Mouse (Mus musculus) cerebellum, postnatal 10 days (tissue): ENCODE results near the gene Gnaq.

Source experiments
- DNase-seq, 2 experiments: peaks; one replicate each; pipeline ENCODE4 v3.0.0; 2021; ENCODE audit warnings: mixed read lengths in 2 of 2

Gene Gnaq

DNA sequence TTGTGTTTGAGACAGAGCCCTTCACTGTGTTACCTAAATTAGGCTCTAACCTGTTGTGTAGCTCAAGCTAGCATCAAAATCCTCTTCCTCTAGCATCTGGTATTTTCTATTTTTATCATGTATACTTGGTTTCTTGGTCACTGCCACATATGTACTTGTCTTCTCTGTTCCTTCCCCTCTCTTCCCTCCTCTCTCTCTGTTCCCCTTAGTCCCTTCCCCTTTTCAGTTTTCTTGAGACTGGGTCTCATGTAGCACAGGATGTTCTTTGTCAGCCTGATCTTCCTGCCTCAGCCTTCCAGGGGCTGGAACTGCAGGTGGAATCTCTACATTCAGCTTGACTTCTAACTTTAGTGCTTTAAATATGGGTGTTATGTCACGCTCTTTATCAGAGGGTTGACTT, 16.5 kb downstream of the Gnaq start:
- DNase-seq: no peak

DNA sequence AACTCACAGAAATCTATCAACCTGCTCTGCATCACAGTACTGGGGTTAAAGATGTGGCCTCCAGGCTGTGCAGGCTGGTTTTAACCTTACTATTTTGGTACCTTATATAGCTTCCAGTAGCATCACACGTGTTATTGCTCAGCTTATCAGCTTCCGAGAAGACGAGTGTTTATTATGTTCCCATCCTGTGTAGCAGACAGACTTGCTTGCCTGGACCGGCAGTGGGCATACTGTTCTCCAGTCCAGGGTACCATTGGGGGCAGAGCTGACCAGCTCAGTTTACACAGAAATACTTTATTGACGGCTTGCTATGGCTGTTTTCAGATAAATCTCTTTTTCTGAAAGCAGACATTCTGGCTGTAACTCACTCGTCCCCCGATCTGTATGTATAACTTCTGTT, 17.7 kb downstream of the Gnaq start:
- DNase-seq: no peak

DNA sequence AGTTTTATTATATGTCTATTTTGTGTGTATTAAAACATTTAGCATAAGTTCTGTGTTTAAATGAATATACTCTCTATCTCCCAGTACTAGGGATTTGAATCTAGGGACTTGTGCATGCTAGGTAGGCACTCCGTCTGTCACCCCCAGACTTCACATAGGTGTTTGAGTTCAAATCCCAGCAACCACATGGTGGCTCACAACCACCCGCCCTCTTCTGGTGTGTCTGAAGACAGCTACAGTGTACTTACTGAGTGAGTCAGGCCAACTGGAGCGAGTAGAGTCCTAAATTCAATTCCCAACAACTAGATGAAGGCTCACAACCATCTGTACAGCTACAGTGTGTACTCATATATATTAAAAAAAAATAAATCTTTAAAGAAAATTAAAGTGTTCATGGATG, 21.2 kb downstream of the Gnaq start:
- no peak for DNase-seq

DNA sequence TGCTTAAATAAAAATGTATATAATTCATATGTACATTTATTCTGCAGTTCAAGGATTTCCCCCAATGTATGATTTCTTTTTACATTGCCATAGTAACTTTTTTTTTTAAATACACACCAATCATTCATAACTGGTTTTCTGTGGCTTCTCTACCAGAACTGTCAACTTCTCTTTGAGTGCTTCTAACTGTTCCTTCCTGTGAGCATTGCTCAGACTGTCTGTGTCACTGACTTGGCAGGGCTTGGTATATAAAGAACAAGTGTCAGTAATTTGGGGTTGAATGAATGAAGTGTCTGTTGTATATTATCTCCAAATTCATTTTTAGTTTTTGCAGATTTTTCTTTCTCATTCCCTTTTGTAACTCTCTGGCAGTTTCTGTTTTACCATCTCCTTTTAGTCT, 21.8 kb downstream of the Gnaq start:
- no peak for DNase-seq

DNA sequence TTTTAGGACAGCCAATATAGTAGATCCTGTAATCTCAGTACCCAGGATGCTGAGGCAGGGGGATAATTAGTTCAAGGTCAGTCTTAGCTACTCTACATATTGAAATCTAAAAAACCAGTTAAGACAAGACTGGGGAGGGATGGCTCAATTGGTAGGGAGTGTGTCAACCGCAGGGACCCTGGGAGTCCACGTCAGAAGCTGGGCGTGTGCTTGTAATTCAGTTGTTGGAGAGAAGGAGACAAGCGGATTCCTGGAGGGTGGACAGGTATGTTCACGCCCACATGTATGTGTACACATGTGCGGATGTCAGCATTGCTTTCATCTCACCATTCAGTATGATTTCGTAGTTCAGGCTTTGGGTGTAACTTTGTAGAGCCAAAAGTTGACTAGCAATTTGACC, 24.5 kb downstream of the Gnaq start:
- DNase-seq: no peak

DNA sequence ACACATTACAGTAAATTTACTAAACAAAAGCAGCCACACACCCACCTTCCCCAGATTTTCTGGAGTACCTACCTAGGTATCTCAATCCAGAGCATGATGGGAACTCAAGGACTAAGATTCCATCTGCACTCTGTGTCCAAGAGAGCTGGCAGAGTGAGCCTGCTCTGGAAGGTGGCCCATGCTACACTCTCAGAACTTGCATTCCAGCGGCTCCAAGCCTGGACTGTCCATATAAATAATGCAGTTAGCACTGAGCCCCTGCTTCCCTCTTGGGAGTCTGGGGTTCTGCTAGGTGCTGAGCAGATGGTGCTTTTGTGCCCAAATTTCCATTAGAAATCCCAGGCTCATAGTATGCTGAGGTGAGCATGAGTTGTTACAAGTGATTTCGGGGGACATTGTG, 28.1 kb downstream of the Gnaq start:
- DNase-seq: peak in 1 of 2 experiments; percentile 56

DNA sequence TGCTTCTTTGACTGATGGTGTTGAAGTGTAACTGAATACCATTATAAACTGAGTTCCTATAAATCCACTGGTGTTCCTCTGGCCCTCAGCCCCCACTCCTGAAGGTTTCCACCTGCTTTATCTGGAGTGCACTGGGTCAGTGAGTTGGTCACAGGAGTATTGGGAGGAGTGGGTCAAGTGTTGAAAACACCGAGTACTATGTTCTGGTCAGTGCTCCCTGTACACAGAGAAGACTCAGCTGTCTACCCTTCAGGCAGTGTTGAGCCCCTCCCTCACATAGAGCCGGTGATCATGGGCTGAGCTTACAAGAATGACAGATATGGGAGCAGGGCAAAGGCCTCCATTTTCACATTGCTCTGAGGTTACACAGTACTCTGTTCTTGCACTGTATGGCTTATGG, 28.6 kb downstream of the Gnaq start:
- DNase-seq: no peak

DNA sequence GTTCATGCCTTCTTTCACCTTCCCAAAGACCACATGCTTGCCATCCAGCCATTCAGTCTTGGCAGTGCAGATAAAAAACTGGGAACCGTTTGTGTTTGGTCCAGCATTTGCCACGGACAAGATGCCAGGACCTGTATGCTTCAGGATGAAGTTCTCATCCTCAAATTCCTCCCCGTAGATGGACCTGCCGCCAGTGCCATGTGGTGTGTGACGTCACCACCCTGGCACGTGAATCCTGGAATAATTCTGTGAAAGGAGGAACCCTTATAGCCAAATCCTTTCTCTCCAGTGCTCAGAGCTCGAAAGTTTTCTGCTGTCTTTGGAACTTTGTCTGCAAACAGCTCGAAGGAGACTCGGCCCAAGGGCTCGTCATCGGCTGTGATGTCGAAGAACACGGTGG, 31.8 kb downstream of the Gnaq start:
- peak; percentile 40 to 55 for DNase-seq

DNA sequence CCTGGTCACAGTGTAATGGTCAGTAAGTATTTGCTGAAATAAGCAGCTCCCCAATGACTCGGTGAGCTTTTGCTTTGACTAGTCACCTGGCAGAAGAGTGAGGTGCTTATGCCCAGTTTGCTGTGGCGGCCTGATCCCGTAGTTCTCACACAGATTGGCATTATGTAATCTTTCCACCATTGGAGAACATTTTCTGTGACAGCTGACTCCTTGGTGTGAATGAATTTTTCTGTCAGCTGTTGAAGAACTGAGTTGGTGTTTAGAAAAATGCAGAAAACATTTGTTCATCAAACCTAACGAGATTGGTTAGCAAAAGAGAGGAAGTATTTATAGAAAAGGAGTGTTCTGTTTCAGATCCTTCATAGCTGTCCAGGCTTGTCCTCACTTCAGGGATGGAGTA, 34.6 kb downstream of the Gnaq start:
- peak; percentile 56 to 60 for DNase-seq

DNA sequence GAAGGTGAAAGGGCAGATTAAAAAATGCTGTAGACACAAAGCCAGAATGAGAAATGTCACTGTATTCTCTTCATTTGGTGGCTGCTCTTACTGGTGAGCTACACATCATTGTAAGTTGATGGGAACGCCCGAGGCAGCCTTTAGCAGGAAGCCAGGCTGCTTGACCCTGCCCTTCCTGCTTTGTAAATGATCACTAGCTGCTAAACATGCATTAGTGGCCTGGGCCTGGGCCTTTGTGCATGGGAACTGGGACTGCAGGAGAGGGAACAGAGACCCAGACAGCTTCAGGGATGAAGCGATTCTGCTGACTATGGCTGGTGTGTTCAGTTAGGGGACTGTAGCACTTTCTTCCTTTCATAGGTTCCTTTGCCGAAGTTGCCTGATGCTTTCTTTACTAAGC, 35.6 kb downstream of the Gnaq start:
- peak in 1 of 2 experiments; percentile 23 for DNase-seq

DNA sequence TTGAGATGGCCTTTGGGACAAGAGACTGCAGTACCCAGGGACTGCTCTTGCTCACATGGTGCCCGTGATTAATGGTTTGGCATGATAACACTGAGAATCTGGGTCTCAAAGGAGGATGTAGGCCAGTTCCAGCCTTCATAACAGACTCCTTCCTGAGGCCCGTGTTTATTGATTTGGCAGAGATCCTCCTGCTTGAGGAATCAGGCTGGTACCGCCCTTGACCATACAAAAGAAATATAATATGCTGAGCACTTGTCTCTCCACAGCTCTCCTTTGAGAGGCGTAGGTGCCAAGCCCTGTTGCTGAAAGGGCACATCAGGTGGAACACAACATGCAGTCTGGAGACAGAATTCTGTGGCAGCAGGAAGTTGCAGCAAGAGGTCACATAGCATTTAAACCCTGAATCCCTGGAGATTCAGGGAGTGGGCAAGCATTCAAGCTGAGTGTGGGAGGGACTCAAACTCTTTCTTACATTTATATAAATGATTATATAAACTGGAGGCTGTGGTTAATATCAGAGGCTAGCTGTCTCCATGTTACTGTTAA, 36.1 kb downstream of the Gnaq start:
- peak; percentile 49 to 51 for DNase-seq

DNA sequence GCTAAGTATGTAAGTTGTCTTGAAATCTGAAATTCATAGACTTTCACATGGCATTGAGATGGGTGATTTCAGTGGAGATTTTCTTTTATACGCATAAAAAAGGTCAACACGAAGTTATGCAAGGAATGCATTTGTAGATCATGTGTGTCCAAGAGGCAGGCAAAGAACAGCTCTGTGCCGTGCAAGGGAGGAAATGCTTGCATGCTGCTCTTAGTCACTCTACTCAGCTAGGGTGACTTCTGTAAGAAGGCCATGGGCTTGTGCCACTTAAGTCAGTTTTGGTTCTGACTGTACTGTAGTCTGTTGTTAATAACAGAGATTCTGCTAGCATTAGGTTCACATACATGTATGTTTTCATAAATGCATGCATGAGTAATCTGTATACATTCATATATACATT, 38.1 kb downstream of the Gnaq start:
- DNase-seq: no peak

DNA sequence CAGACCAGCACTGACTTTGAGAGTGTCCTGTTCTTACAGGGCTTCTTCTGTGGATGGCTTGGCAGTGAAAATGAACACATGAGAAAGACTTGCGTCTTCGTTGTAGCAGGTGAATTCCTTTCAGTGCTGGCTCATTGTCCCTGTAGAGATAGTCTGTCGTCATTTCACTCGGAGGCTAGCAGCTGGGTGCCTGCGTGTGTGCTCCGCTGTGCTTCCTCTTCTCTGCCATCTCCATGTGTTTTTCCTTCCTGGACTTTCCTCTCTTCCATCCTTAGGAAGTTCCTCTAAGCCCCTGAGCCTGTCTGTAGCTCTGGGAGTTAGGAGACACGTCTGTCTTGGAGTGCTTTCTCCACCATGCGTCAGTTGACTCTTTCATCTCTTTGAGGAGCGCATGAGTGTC, 41.1 kb downstream of the Gnaq start:
- no peak for DNase-seq

DNA sequence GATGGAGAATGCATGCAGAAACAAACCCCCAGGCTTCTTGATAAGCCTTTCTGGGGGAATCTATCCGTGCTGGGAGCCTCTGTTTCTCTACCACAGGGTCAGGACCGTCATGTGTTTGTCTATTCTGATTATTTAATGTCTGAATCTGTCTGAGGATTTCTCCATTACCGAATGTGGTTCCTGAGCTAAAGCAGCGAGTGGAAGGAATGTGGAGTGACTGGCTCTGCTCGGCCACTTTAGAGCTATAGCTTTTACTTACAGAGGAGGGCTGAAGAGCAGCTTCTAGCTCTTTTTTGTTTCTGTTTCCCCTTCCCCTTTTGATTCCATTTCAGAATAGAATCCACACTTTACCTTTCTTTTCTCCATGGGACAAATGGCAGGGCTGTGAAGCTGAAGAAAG, 43.8 kb downstream of the Gnaq start:
- no peak for DNase-seq

DNA sequence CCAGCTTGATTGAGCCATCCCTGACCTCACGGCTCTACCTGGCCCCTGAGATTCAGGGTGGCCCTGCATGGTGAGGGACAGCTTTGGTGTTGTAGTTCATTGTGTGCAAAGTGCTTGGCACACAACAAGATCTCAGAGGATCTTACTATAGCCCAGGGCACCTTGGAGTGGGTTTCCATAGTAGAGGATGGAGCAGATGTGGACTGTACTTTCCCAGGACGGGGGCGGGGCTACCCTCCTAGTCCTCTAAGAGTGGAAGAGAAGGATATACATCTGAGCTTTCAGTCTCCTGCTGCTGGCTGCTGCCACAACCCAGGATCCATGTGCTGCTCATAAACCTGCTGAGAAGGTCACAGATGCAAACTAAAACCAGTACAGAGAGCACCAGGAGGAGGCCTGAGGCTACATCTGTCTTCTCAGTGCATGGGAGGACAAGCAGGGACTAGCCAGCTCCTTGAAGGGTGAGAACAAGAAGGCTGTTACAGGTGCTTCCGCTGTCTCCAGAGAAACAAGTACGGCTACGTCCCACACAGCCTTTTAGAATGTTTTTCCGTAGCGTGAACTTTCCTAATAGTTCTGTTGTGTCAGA, 44.6 kb downstream of the Gnaq start:
- DNase-seq: no peak

DNA sequence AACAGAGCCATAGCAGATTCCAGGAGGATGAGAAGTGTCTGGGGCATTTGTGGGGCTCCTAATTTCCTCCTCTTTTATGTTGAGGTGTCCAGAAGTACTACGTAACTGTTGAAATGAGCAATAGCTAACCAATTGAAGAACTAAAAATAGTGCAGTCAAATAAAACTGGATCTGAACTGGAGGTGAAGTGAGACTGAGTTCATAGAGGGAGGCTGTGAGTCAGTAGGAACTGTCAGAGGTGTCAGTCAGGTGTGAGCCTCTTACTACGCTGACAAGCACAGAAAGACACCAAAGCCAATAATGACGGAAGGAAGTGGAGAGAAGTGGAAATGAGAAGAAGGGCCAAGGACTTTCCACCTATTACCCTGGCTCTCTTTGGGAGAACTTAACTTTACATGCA, 48.6 kb downstream of the Gnaq start:
- DNase-seq: no peak

DNA sequence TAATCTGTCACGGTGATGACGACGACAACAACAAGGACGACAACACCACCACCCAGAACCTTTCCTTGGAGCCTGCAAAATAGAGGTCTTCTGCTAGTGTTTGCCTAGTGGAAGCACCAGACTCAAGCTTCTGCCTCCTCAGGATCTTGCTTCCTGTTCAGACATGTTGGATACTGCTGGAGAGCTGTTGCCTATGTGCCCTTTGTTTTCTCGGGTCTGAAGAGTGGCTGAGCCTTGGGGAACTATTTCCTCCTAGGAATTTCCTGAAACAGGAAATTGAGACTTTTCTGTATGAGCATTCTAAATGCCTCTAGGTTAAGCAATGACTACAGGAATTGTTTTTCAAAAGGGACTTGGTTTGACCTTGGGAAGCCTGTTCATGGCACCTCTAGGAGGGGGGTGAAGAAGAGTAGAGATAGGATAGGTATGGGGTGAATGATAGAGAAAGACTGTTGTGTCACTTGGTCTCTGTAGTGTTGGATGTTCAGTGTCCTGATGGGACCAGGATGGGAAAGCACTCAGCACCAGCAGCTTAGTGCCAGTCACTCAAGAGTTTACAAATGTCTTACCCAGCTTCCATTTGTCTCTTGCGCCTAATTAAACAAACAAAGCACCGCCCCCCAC, 49.3 kb downstream of the Gnaq start:
- no peak for DNase-seq

DNA sequence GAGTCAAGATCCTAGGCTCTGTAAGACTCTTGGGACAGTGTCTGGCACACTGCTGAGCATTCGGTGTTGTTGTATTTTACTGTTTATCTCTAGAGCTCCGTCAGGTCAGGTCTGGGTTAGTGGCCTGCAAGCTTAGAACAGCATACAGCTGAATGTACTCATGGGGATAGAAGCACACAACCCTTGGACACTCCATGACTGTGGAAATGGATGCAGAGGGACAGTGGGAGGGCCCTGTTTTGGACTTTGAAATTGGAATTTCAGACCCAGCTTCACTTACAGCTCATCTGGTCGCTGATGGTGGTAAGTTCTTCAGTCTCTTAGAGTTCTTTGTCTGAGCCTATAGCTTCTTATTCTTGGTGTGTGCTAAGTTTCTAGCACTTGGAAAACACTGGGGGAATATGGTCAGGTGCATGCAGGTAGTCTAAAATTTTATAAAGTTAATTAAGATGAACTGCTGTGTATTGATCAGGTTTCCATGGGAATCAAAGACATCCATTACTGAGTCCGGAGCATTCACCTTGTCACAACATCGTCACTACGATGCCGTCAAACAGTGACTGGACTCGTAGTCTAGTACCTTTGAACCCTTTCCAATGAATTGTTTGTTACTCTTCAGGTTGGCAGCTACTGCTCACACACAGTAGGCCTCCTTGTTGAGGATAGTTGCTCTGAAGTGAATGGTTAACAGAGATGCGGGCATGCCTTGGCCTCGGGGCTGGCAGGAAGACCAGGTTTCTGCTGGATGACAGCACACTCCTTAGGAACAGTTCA, 51.1 kb downstream of the Gnaq start:
- DNase-seq: no peak

DNA sequence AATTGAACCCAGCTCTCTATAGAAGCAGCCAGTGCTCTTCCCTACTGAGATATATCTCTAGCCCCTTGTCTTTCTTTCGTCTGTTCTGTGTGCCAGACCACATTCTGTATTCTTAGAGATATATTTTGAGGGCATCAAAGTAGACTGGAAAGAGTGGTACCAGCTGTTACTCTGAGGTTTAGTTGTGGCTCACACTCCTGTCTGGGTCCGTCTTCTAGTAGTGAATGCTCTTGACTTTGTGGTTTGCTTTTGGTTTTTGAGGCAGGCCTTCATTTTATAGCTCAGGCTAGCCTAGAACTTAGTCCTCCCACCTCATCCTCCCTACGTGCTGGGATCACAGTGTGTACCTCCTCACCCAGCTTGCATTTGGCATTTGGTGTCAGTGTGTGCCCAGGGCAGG, 54.4 kb downstream of the Gnaq start:
- DNase-seq: no peak

DNA sequence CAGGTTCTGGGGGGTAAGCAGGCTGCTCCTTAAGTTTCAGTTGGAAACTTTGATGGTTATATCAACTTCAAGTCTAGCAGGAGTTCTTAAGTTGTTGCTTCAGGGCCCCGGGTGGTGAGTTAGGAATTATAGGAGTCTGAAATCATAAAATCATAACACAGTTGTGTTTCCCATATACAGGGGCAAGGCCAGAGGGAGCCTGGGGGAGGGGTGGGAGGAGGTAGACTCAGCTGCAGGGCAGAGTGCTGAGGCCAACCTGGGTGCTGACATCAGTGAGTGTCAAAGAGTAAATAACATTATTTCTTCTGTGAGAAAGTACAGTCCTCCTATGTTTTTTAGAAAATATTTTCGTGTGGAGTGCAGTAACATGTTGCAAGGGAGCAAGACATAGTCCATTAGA, 55.3 kb downstream of the Gnaq start:
- no peak for DNase-seq

DNA sequence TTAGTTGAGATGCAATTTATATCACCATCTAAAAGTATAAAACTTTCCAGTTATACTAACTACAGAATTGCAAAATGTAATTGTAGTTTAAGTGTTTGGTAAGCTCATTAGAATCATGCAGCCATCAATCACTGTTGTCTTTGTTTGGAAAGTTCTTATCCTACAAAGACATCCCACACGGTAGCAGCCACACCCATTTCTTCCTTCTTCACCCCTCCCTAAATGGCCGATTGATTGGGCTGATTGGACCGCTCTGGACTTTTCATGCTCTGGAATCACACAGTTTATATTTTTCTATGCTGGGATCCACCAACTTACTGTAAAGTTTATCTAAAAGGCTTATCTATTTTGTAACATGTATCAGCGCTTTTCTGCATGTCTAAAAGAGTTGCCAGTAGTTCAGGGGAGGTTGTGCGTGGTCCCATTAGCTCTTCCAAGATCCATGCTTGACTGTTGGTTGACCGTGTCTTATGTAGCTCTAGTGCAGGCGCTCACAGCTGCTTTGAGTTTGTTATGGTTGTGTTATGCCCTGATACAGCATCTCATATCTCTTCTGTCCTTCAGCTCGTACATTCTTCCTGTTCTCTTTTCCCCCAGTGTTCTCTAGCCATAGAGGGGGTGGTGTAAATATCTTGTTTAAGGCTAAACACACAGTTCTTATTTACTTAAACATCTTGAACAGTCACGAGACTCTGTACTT, 56.6 kb downstream of the Gnaq start:
- no peak for DNase-seq

DNA sequence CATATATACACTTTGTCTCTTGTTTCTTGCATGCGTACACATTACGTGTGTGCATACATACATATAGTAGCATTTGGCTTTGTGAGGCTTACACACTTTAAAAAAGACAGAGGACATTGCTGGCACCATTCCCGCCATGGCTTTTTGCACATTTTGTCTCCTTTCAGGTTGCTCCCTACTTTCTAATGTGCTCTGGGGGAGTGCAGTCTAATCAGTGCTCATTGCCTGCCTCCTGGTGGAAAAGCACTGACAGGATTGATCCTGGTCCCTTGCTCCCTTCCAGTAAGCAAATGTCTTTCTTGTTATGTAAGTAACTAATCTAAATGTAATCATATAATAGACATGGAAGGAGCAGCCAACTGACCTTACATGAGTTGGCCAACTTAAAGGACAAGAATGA, 65.5 kb downstream of the Gnaq start:
- peak; percentile 23 to 36 for DNase-seq

DNA sequence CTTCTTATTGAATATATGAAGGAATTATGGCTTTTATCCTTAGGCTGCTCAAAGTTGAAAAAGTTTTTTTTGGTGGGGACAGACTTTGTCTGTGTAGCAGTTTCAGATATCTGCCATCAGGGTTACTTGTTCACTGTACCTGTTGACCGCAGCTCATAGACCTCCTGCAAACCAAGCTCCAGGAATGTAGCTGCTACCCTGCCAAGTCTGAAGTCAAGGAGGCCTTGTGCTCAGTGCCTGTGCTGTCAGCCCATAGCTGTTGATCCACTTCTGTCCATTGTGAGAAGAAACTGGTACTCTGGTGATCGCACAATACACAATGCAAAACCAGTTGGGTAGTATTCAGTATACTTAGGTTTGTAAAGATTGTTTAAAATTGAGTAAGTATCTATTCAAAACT, 68.7 kb downstream of the Gnaq start:
- DNase-seq: no peak
